22 mouse cellular contexts compared by ENCODE assay signal in genomic region chr6:134806130-134806529, GRCm38 (mm10). TPM values are rescaled to one million over a fixed set of nuclear protein-coding genes. Genes with fewer than 3 reads are reported as not detected.
DNase-seq lines count a peak whose midpoint lies in the region; ATAC-seq lines count a peak whose summit lies in the region.
"Had no signal": no experiment of that assay in that cellular context is flagged by ENCODE, and none has a peak within 500 bp of the region (broad histone marks: within the 10 kb centered on the region; RNA-seq: fewer than 3 reads in every experiment).

No protein-coding gene starts in this region.

- no peaks in the 10 kb centered on the region for H3K36me3 ChIP-seq in limb, embryonic 10.5 days
- H3K36me3 ChIP-seq in neural tube, embryonic 15.5 days, result no peaks in the 10 kb centered on the region
- H3K36me3 ChIP-seq: embryonic facial prominence, embryonic 12.5 days; embryonic facial prominence, embryonic 15.5 days; G1E had no signal

- H3K4me2 ChIP-seq in neural tube, embryonic 15.5 days, result no peak overlapping the region
- H3K4me2 ChIP-seq: embryonic facial prominence, embryonic 12.5 days; embryonic facial prominence, embryonic 15.5 days; heart, embryonic 11.5 days; hindbrain, embryonic 14.5 days had no signal

- no peak overlapping the region for H3K9ac ChIP-seq in neural tube, embryonic 15.5 days (replicated peaks)
- H3K9ac ChIP-seq: embryonic facial prominence, embryonic 12.5 days; embryonic facial prominence, embryonic 15.5 days; forebrain, postnatal 0 days; hindbrain, embryonic 14.5 days had no signal

- H3K27ac ChIP-seq in limb, embryonic 10.5 days, result no peak overlapping the region
- no peak overlapping the region for H3K27ac ChIP-seq in neural tube, embryonic 15.5 days (replicated peaks)
- H3K27ac ChIP-seq: embryonic facial prominence, embryonic 12.5 days; embryonic facial prominence, embryonic 15.5 days; hindbrain, embryonic 14.5 days; hindbrain, postnatal 0 days had no signal

- peak; percentile 58 for ATAC-seq in common myeloid progenitor, adult 5-6 weeks (replicated peaks; ENCODE audit: low read depth, poor library complexity, severe bottlenecking)
- ATAC-seq in neural tube, embryonic 15.5 days (ENCODE audit: low FRiP score), result no peak
- ATAC-seq: forebrain, embryonic 14.5 days; forebrain, postnatal 0 days; hindbrain, postnatal 0 days; Patski had no signal

- DNase-seq in embryo, embryonic 10 days (ENCODE audit: low spot score), result peak; percentile 1
- no peak for DNase-seq in embryo, embryonic 9.5 days (ENCODE audit: extremely low spot score)
- peak; percentile 20 for DNase-seq in limb, embryonic 10.5 days (ENCODE audit: low spot score)
- no peak for DNase-seq in lung, postnatal 36 days
- no peak for DNase-seq in right cerebral cortex, postnatal 36 days (ENCODE audit: low spot score in 2 of 2)
- DNase-seq: cerebellum, adult 11 months; cerebellum, adult 2 months; cerebellum, adult 9-11 months; cerebellum, postnatal 25 days; forebrain, postnatal 0 days; gastrocnemius, postnatal 25 days; heart, postnatal 36 days had no signal

- no peaks in the 10 kb centered on the region for H3K4me1 ChIP-seq in limb, embryonic 10.5 days
- no peaks in the 10 kb centered on the region for H3K4me1 ChIP-seq in neural tube, embryonic 15.5 days
- H3K4me1 ChIP-seq: embryonic facial prominence, embryonic 12.5 days; embryonic facial prominence, embryonic 15.5 days had no signal

- H3K4me3 ChIP-seq in limb, embryonic 10.5 days, result no peak overlapping the region
- H3K4me3 ChIP-seq in neural tube, embryonic 15.5 days (replicated peaks), result no peak overlapping the region
- H3K4me3 ChIP-seq: embryonic facial prominence, embryonic 12.5 days; embryonic facial prominence, embryonic 15.5 days had no signal

- 91% methylated on average over 6 of the region's 6 CpGs for WGBS in limb, embryonic 10.5 days
- 89% methylated on average over 6 of the region's 6 CpGs for WGBS in neural tube, embryonic 15.5 days

- no peaks in the 10 kb centered on the region for H3K9me3 ChIP-seq in limb, embryonic 10.5 days (replicated peaks)
- no peaks in the 10 kb centered on the region for H3K9me3 ChIP-seq in neural tube, embryonic 15.5 days (replicated peaks)
- H3K9me3 ChIP-seq: embryonic facial prominence, embryonic 12.5 days; embryonic facial prominence, embryonic 15.5 days; G1E had no signal

- H3K27me3 ChIP-seq in limb, embryonic 10.5 days (ENCODE audit: low read depth, poor library complexity, severe bottlenecking), result no peaks in the 10 kb centered on the region
- H3K27me3 ChIP-seq in neural tube, embryonic 15.5 days (replicated peaks), result no peaks in the 10 kb centered on the region
- H3K27me3 ChIP-seq: embryonic facial prominence, embryonic 12.5 days; embryonic facial prominence, embryonic 15.5 days; Patski had no signal

RNA-seq across cellular contexts. Expression of gene Dusp16, which starts 13.7 kb away (rescaled TPM):
- 4.9 and 9.5 TPM in 2 replicates for total RNA-seq in common myeloid progenitor, adult 5-6 weeks (2017)
- 8.7 and 10.0 TPM in 2 replicates for polyA plus RNA-seq in limb, embryonic 10.5 days (2016; fragmentation: Nextera tagmentation; extraction: Ambion mirVana)
- polyA plus RNA-seq in neural tube, embryonic 15.5 days (2015; fragmentation: Nextera tagmentation; extraction: Ambion mirVana), result 5.2 and 6.6 TPM in 2 replicates

RNA-seq across cellular contexts. Expression of gene Crebl2, which starts 23.8 kb away (rescaled TPM):
- total RNA-seq in common myeloid progenitor, adult 5-6 weeks (2017), result 5.1 and 11.6 TPM in 2 replicates
- 0.79 and 0.99 TPM in 2 replicates for polyA plus RNA-seq in limb, embryonic 10.5 days (2016; fragmentation: Nextera tagmentation; extraction: Ambion mirVana)
- 3.9 and 4.6 TPM in 2 replicates for polyA plus RNA-seq in neural tube, embryonic 15.5 days (2015; fragmentation: Nextera tagmentation; extraction: Ambion mirVana)

Comparison
In these comparisons a context has a peak if more than half of its experiments do, and no peak if none do; other contexts are left out.
1. DNase-seq: peak in embryo, embryonic 10 days (single experiment) and limb, embryonic 10.5 days (single experiment); none in embryo, embryonic 9.5 days (single experiment), lung, postnatal 36 days (single experiment) and right cerebral cortex, postnatal 36 days (0 of 2).